Mouse (Mus musculus) CH12.LX (cell line): ENCODE measurements around the gene Fam227b. TPM values are rescaled to one million over a fixed set of nuclear protein-coding genes. Genes with fewer than 3 reads are reported as not detected.

ENCODE experiments used
- DNase-seq: peaks from one replicate; pipeline ENCODE4 v3.0.0-alpha.2; 2013; ENCODE audit errors: extremely low read depth
- H3K27ac ChIP-seq: 2 replicates; pipeline ENCODE4 v1.5.1; 2012; ENCODE audit warnings: low read depth, mild to moderate bottlenecking, control low read depth, moderate library complexity; ENCODE audit not compliant: insufficient read depth
- H3K27me3 ChIP-seq: replicated peaks from 2 replicates; pipeline ENCODE3; 2012; ENCODE audit warnings: inconsistent platforms
- H3K36me3 ChIP-seq, 2 experiments: replicated peaks in 1 of 2; 2 replicates each; pipeline versions ENCODE3 to v1.6.1; 2012; ENCODE audit warnings: inconsistent platforms in 1 of 2, low read length in 1 of 2, mild to moderate bottlenecking in 1 of 2, mixed read lengths in 1 of 2, moderate library complexity in 1 of 2; ENCODE audit not compliant: control insufficient read depth in 1 of 2, insufficient read depth in 1 of 2
- H3K4me1 ChIP-seq, 2 experiments: 2 replicates each; pipeline ENCODE4 v1.6.1; 2012; ENCODE audit warnings: inconsistent platforms in 1 of 2, moderate library complexity in 1 of 2; ENCODE audit not compliant: insufficient read depth in 2 of 2, control insufficient read depth in 1 of 2
- H3K4me2 ChIP-seq: 2 replicates; pipeline ENCODE4 v1.6.1; 2012; ENCODE audit warnings: low read depth, mild to moderate bottlenecking, control low read depth; ENCODE audit not compliant: poor library complexity, insufficient read depth, severe bottlenecking
- H3K4me3 ChIP-seq, 3 experiments: fragments of 150-350 bp in 1 of 3; sonication (generic) in 1 of 3; replicated peaks in 1 of 3; 2 replicates each; pipeline versions ENCODE3 to v1.5.1; 2011 to 2012; ENCODE audit warnings: low read depth in 2 of 3, low read length in 2 of 3, mild to moderate bottlenecking in 2 of 3, moderate library complexity in 2 of 3, control low read depth in 1 of 3, improper control_type of control experiment in 1 of 3, inconsistent platforms in 1 of 3, mixed read lengths in 1 of 3; ENCODE audit not compliant: poor library complexity in 1 of 3
- H3K79me2 ChIP-seq: replicated peaks from 2 replicates; pipeline ENCODE4 v1.6.1; 2012; ENCODE audit warnings: mild to moderate bottlenecking, moderate library complexity; ENCODE audit not compliant: control insufficient read depth, poor library complexity, insufficient read depth, severe bottlenecking; ENCODE audit errors: extremely low read depth
- H3K9ac ChIP-seq: 2 replicates; pipeline ENCODE4 v1.6.1; 2012; ENCODE audit warnings: low read depth, mild to moderate bottlenecking, control low read depth, moderate library complexity; ENCODE audit not compliant: insufficient read depth
- H3K9me3 ChIP-seq: replicated peaks from 2 replicates; pipeline ENCODE3; 2012; ENCODE audit warnings: low read length, inconsistent platforms, mixed read lengths
- ELF1 ChIP-seq: IDR thresholded peaks from 2 replicates; pipeline ENCODE4 v1.6.1; 2014; ENCODE audit warnings: low read depth, mild to moderate bottlenecking, inconsistent platforms, low read length, improper control_type of control experiment
- EP300 ChIP-seq: IDR thresholded peaks from 2 replicates; pipeline ENCODE4 v1.6.1; 2011; ENCODE audit warnings: low read length, improper control_type of control experiment
- ETS1 ChIP-seq: conservative IDR thresholded peaks from 2 replicates; pipeline ENCODE4 v1.6.1; 2012; ENCODE audit warnings: low read depth, mild to moderate bottlenecking, inconsistent platforms, low read length, improper control_type of control experiment, moderate library complexity
- GABPA ChIP-seq: IDR thresholded peaks from 2 replicates; pipeline ENCODE4 v1.6.1; 2012; ENCODE audit warnings: low read depth, low read length, improper control_type of control experiment, inconsistent platforms; ENCODE audit not compliant: insufficient replicate concordance
- HCFC1 ChIP-seq: IDR thresholded peaks from 2 replicates; pipeline ENCODE4 v1.6.1; 2012; ENCODE audit warnings: low read depth, mild to moderate bottlenecking, inconsistent platforms, low read length, improper control_type of control experiment
- JUND ChIP-seq: conservative IDR thresholded peaks from 2 replicates; pipeline ENCODE4 v1.6.1; 2011; ENCODE audit warnings: low read depth, low read length, improper control_type of control experiment
- KAT2A ChIP-seq: IDR thresholded peaks from 2 replicates; pipeline ENCODE4 v1.6.1; 2012; ENCODE audit warnings: low read length, improper control_type of control experiment, inconsistent platforms; ENCODE audit not compliant: insufficient replicate concordance
- MAFK ChIP-seq: IDR thresholded peaks from 2 replicates; pipeline ENCODE4 v1.6.1; 2011; ENCODE audit warnings: low read length, improper control_type of control experiment; ENCODE audit not compliant: insufficient replicate concordance
- MAX ChIP-seq: IDR thresholded peaks from 2 replicates; pipeline ENCODE4 v1.6.1; 2011; ENCODE audit warnings: low read length, improper control_type of control experiment
- MYC ChIP-seq: IDR thresholded peaks from 2 replicates; pipeline ENCODE4 v1.6.1; 2011; ENCODE audit warnings: low read depth, mild to moderate bottlenecking, improper control_type of control experiment, low read length
- NRF1 ChIP-seq: IDR thresholded peaks from 2 replicates; pipeline ENCODE4 v1.6.1; 2014; ENCODE audit warnings: low read depth, mild to moderate bottlenecking, inconsistent platforms, low read length, improper control_type of control experiment, moderate library complexity
- POLR2A ChIP-seq: IDR thresholded peaks from 2 replicates; pipeline ENCODE4 v1.6.1; 2011; ENCODE audit warnings: low read depth, mild to moderate bottlenecking, improper control_type of control experiment, low read length
- RAD21 ChIP-seq: IDR thresholded peaks from 2 replicates; pipeline ENCODE4 v1.6.1; 2011; ENCODE audit warnings: low read depth, mild to moderate bottlenecking, low read length, improper control_type of control experiment, moderate library complexity
- TCF12 ChIP-seq: IDR thresholded peaks from 2 replicates; pipeline ENCODE4 v1.6.1; 2014; ENCODE audit warnings: low read depth, mild to moderate bottlenecking, inconsistent platforms, low read length, improper control_type of control experiment
- USF2 ChIP-seq: conservative IDR thresholded peaks from 2 replicates; pipeline ENCODE4 v1.6.1; 2011; ENCODE audit warnings: low read depth, low read length, improper control_type of control experiment
- ZKSCAN1 ChIP-seq: IDR thresholded peaks from 2 replicates; pipeline ENCODE4 v1.6.1; 2012; ENCODE audit warnings: low read depth, inconsistent platforms, low read length, improper control_type of control experiment, borderline replicate concordance
- ZNF384 ChIP-seq: IDR thresholded peaks from 2 replicates; pipeline ENCODE4 v1.6.1; 2012; ENCODE audit warnings: low read depth, low read length, improper control_type of control experiment, inconsistent platforms
- dilution Hi-C: fragments of 300-500 bp; cut with MboI; formaldehyde crosslinking; loops from 2 replicates; pipeline ENCODE4 v1.14.3; 2020; ENCODE audit warnings: low sequenced_read_pairs; ENCODE audit not compliant: extremely low pct_unique_long_range_greater_than_20kb, extremely low pct_ligation_motif_present
- in situ Hi-C: fragments of 300-500 bp; cut with MboI; formaldehyde crosslinking; loops from 3 replicates; pipeline ENCODE4 v1.14.3; 2019; ENCODE audit warnings: low sequenced_read_pairs, low pct_ligation_motif_present, low pct_unique_long_range_greater_than_20kb, mixed read lengths
- polyA plus RNA-seq: library from polyadenylated mRNA; unstranded; fragments of >175 nt; gene quantifications from 2 replicates; pipeline ENCODE4 v1.2.1, GENCODE M21; 2012; ENCODE audit warnings: low read depth; ENCODE audit not compliant: insufficient read length
- total RNA-seq, 2 experiments: library from RNA; depleted of rRNA; stranded (reverse); fragments of 300-350 nt in 1 of 2; fragments of >200 nt in 1 of 2; gene quantifications; 2 replicates each; pipeline ENCODE4 v1.2.3; 2012 to 2014

Gene Fam227b
- total and polyA plus RNA-seq, 3 experiments = not detected

DNA sequence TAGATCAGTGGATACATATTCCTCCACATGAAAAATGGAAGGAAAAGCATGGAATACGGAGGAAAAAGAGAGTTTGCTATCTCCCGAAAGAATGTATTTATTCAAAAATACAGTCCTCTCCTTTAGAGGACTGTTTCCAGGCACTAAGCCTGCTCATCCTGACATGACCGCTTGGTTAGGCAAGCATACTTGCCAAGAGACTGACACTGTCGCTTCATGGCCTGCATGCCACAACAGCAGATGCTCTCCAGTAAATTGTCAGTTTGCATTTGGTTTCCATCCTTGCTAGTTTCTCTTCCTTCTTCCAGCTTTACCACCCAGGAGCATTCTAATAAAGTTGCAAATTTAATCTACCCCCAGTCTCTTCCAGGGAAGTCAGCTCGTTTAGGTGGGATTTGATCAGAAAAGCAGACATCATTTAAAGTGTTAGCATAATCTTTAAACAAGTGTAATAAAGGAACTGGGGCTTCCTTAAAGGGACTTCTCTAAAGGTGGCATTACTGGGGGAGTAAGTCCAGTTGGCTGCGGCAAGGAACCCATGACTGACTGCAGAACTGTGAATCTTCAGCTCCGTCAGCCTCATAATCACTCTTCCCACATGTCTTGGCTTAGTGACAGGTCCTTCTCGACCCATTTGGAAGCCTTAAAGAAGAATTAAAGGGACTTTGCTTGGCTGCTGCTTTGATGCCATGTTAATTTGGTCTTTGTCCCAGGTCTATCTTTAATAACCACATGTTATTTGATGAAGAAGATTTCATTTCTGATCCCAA is 15.2 kb upstream of the Fam227b start:
- Histone ChIP-seq H3K4me3 (no peak overlapping the region), H3K9me3 (no peaks in the 10 kb centered on the region), H3K79me2 (no peaks in the 10 kb centered on the region), H3K27ac (no peak overlapping the region), H3K4me1 (peaks cover 0 to 5% of the 10 kb centered on the region in 2 experiments; a peak in 1 of 4 replicates), H3K36me3 (peaks cover 13 to 48% of the 10 kb centered on the region in 2 experiments), H3K4me2 (no peak overlapping the region), H3K27me3 (no peaks in the 10 kb centered on the region), H3K9ac (no peak overlapping the region)
- in situ Hi-C loops (no loop called here), dilution Hi-C loops (no loop called here)
- DNase-seq = no peak
- TF ChIP-seq ZKSCAN1 (no peak), EP300 (no peak), MAX (no peak)

DNA sequence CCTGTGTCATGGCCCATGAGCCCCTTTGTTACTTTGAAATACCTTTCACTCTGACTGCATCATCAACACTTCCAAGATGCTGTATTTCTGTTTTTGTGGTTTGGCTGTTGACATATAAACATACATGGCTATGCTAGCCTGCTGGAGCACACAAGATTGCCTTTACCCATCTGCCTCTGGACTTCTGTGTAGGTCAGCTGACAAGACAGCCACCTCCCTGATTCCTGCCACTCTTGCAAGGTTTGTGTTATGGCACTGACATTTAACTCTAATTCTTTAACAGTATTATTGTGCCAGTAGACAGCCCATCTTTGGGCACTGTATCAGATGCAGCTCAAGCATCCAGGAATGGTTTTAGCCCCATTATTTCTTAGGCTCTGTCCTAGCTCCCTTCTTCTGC is 14.5 kb upstream of the Fam227b start:
- Histone ChIP-seq H3K9ac (no peak overlapping the region), H3K9me3 (no peaks in the 10 kb centered on the region), H3K36me3 (peaks cover 20 to 55% of the 10 kb centered on the region in 2 experiments), H3K79me2 (no peaks in the 10 kb centered on the region), H3K27ac (no peak overlapping the region), H3K27me3 (no peaks in the 10 kb centered on the region), H3K4me2 (no peak overlapping the region), H3K4me3 (no peak overlapping the region), H3K4me1 (peaks cover 0 to 5% of the 10 kb centered on the region in 2 experiments; a peak in 1 of 4 replicates)
- DNase-seq = no peak
- dilution Hi-C loops (no loop called here), in situ Hi-C loops (no loop called here)
- no peak for TF ChIP-seq USF2
- TF ChIP-seq MYC = no peak
- TF ChIP-seq GABPA = no peak
- no peak for TF ChIP-seq RAD21
- TF ChIP-seq ZKSCAN1 = no peak
- no peak for TF ChIP-seq JUND
- TF ChIP-seq ETS1 = no peak
- no peak for TF ChIP-seq HCFC1
- TF ChIP-seq TCF12 = no peak
- no peak for TF ChIP-seq ZNF384
- no peak for TF ChIP-seq NRF1
- TF ChIP-seq KAT2A = no peak
- TF ChIP-seq ELF1 = no peak
- TF ChIP-seq POLR2A = no peak
- TF ChIP-seq MAFK = no peak
